Mouse (Mus musculus): ENCODE results near the gene Sgk1. TPM values are rescaled to one million over a fixed set of nuclear protein-coding genes. Genes with fewer than 3 reads are reported as not detected.

Gene Sgk1
- polyA plus RNA-seq, 1 experiment from 2014 or later, result 41.4 TPM

DNA sequence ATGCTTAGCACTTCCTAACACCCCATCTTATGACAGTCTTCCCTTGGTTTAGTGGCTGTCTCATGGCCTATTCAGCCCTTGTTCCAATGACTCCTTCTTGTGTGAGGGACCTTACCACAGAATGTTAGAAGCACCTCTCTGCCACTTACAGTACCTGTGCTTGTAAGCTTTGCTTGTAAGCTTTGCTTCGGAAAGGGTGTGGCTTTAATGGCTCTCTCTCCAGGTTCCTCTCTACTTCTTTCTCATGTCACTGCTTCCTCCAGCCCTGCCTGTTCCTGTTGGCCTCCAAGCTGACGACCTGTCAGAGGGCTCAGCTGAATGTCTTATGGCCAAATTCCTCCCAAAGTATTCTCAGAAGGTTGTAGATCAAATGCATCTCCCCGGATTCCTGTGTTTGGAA is 25.8 kb downstream of the Sgk1 start:
- 69% methylated on average over 3 of the region's 3 CpGs for WGBS
- ATAC-seq (ENCODE audit: low FRiP score), result no peak
- H3K27me3 ChIP-seq (ENCODE audit: control insufficient read depth, insufficient read depth, low read length), result no peaks in the 10 kb centered on the region
- no peak for DNase-seq (ENCODE audit: low spot score)
- H3K4me2 ChIP-seq (replicated peaks), result no peak overlapping the region
- H3K4me1 ChIP-seq (replicated peaks; ENCODE audit: control insufficient read depth, insufficient read depth, low read length), result no peaks in the 10 kb centered on the region; the same call in 1 of the 2 replicates
- no peak overlapping the region for H3K4me3 ChIP-seq (replicated peaks; ENCODE audit: low read length)
- H3K9ac ChIP-seq, result no peak overlapping the region
- no peaks in the 10 kb centered on the region for H3K36me3 ChIP-seq (replicated peaks; ENCODE audit: control insufficient read depth, insufficient read depth)
- no peak overlapping the region for H3K27ac ChIP-seq
- H3K9me3 ChIP-seq (ENCODE audit: control insufficient read depth, low read length), result no peaks in the 10 kb centered on the region

DNA sequence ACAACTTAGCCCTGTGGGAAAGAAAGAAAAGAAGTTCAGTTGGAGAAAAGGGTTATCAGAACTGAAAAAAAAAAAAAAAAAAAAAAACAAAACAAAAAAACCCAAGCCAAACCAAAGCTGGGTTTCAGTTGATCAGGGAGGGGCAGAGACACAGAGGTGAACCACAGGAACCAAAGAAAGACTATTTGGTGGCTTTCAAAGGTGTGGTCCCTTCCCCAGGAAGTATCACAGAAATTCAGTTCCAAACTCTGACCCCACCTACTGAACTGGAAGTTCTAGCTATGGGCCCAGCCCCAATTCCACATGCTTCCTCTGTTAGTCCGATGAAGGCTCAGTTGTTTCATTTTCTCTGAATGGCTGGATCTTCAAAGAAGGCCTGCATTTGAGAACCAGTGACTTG is 26.7 kb downstream of the Sgk1 start:
- Histone ChIP-seq H3K27ac (no peak overlapping the region), H3K9me3 (ENCODE audit: control insufficient read depth, low read length) (no peaks in the 10 kb centered on the region), H3K27me3 (ENCODE audit: control insufficient read depth, insufficient read depth, low read length) (no peaks in the 10 kb centered on the region), H3K4me1 (replicated peaks; ENCODE audit: control insufficient read depth, insufficient read depth, low read length) (no peaks in the 10 kb centered on the region; the same call in 1 of the 2 replicates), H3K36me3 (replicated peaks; ENCODE audit: control insufficient read depth, insufficient read depth) (no peaks in the 10 kb centered on the region), H3K4me2 (replicated peaks) (no peak overlapping the region), H3K9ac (no peak overlapping the region), H3K4me3 (replicated peaks; ENCODE audit: low read length) (no peak overlapping the region)
- ATAC-seq (ENCODE audit: low FRiP score) (no peak), DNase-seq (ENCODE audit: low spot score) (no peak)
- WGBS, result 83% methylated on average over 1 of the region's 1 CpGs

DNA sequence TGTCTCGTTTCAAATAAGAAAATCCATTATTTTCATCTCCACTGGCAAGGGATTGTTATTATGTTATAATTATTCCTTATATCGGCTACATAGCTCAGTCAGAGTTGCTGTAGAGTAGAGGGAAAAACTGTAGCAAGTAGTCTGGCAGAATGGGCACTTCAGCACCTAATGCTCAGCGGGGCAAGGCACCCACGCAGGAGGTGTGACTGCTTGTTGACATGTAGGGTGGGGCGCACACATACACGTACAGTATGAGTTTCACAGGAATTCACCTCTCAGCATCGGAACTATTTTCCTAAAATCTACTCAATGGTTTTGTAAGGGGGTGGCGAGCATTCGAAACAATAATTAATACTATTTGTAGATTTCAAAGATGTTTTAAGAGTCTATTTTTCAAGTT is 28.4 kb downstream of the Sgk1 start:
- no peak overlapping the region for H3K27ac ChIP-seq
- no peaks in the 10 kb centered on the region for H3K9me3 ChIP-seq (ENCODE audit: control insufficient read depth, low read length)
- no peak for DNase-seq (ENCODE audit: low spot score)
- ATAC-seq (ENCODE audit: low FRiP score), result no peak
- H3K4me3 ChIP-seq (replicated peaks; ENCODE audit: low read length), result no peak overlapping the region
- H3K9ac ChIP-seq, result no peak overlapping the region
- WGBS, result 90% methylated on average over 9 of the region's 9 CpGs
- H3K4me2 ChIP-seq (replicated peaks), result no peak overlapping the region
- H3K4me1 ChIP-seq (replicated peaks; ENCODE audit: control insufficient read depth, insufficient read depth, low read length), result peaks cover 2% of the 10 kb centered on the region; the same call in 1 of the 2 replicates
- no peaks in the 10 kb centered on the region for H3K27me3 ChIP-seq (ENCODE audit: control insufficient read depth, insufficient read depth, low read length)
- no peaks in the 10 kb centered on the region for H3K36me3 ChIP-seq (replicated peaks; ENCODE audit: control insufficient read depth, insufficient read depth)

DNA sequence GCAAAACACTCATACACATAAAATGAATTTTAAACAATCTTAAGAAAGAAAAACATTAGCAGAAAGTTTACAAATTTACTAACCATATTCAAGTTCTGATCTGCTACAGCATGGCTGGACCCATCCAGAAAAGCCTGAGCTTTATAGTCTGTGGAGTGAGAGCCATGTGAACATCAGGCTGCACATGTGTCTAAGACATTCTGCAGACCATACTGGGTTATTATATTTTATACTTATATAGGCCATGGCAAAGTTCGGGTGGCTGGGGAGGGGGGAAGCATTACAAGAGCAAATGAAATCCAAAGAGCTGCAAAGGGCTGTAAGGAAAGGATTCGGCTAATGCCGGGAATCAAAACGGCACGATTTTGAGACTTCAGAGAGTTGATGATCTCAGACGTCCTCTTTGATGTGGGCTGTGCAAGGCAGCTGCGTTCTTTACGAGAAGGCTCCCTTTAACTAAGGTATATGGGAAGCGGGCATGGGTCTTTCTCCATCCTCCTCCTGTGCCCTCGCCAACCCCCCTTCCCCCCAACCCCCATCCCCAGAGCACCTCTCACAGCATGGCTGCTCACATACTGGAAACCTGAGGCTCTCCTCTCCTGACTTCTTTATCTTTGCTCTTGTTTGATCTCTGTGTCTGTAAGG is 29.4 kb downstream of the Sgk1 start:
- WGBS, result 74% methylated on average over 10 of the region's 10 CpGs
- Histone ChIP-seq H3K9ac (no peak overlapping the region), H3K27me3 (ENCODE audit: control insufficient read depth, insufficient read depth, low read length) (no peaks in the 10 kb centered on the region), H3K36me3 (replicated peaks; ENCODE audit: control insufficient read depth, insufficient read depth) (no peaks in the 10 kb centered on the region), H3K9me3 (ENCODE audit: control insufficient read depth, low read length) (no peaks in the 10 kb centered on the region), H3K27ac (no peak overlapping the region), H3K4me2 (replicated peaks) (no peak overlapping the region), H3K4me3 (replicated peaks; ENCODE audit: low read length) (no peak overlapping the region), H3K4me1 (replicated peaks; ENCODE audit: control insufficient read depth, insufficient read depth, low read length) (peaks cover 2% of the 10 kb centered on the region; the same call in 1 of the 2 replicates)
- ATAC-seq (ENCODE audit: low FRiP score) (no peak), DNase-seq (ENCODE audit: low spot score) (no peak)

DNA sequence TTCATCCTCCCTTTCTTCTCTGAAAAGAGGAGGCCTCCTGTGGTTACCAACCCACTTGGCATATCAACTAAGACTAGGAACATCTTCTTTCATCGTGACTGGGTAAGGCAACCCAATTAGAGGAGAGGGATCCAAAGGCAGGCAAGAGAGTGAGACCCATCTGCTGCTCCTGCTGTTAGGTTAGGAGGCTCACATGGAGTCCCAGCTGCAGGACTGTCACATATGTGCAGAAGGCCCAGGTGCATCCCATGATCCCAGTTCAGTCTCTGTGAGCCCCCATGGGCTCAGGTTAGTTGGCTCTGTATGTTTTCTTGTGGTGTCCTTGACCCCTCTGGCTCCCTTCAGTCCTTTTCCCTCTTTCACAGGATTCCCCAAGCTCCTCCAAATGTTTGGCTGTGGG is 32.8 kb downstream of the Sgk1 start:
- WGBS, result 3% methylated on average over 1 of the region's 1 CpGs
- H3K27ac ChIP-seq, result no peak overlapping the region

DNA sequence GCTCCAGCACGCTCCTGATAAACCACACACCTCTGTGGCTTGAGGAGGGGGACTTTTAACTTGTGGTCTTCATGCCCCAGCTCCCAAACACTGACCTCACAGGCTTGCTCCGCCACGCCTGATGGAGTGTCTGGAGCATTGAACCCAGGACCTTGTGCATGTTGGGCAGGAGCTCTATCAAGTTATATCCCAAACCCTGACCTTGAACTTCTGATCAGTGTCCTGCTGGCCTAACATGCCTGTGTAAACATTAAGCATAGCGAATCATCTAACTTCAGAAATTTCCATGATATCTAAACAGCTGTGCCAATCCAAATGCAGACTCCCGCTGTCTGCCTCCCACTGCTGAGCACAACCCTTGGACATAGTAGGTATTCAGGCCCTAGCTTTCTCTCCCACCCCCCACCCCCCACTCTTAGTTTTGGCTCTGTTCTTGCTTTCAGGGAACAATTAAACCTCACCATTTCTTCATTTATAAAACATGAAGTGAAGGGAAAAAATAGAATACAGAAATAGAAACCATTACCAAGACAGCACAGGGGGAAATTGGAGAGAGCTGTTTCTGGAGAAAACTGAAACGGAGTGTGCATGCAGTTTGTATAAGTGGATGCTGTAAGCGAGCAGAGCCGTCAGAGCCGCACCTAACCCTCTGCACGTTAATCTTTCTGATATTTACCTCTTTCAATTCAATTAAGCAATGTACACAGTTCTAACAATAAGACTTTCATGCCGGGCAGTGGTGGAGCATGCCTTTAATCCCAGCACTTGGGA is 34.5 kb downstream of the Sgk1 start:
- DNase-seq (ENCODE audit: low spot score) (no peak), ATAC-seq (ENCODE audit: low FRiP score) (no peak)
- 84% methylated on average over 11 of the region's 11 CpGs for WGBS
- Histone ChIP-seq H3K4me3 (replicated peaks; ENCODE audit: low read length) (no peak overlapping the region), H3K36me3 (replicated peaks; ENCODE audit: control insufficient read depth, insufficient read depth) (no peaks in the 10 kb centered on the region), H3K27me3 (ENCODE audit: control insufficient read depth, insufficient read depth, low read length) (no peaks in the 10 kb centered on the region), H3K4me2 (replicated peaks) (no peak overlapping the region), H3K4me1 (replicated peaks; ENCODE audit: control insufficient read depth, insufficient read depth, low read length) (0 out of 2 replicates have a peak, but pooled peaks cover 2% of the 10 kb centered on the region), H3K27ac (no peak overlapping the region), H3K9ac (no peak overlapping the region), H3K9me3 (ENCODE audit: control insufficient read depth, low read length) (no peaks in the 10 kb centered on the region)

More for the DNA sequence above, 32.8 kb downstream of the Sgk1 start:
- ATAC-seq (ENCODE audit: low FRiP score) (no peak), DNase-seq (ENCODE audit: low spot score) (no peak)
- no peaks in the 10 kb centered on the region for H3K36me3 ChIP-seq (replicated peaks; ENCODE audit: control insufficient read depth, insufficient read depth)
- H3K4me1 ChIP-seq (replicated peaks; ENCODE audit: control insufficient read depth, insufficient read depth, low read length), result 0 out of 2 replicates have a peak, but pooled peaks cover 2% of the 10 kb centered on the region
- H3K9me3 ChIP-seq (ENCODE audit: control insufficient read depth, low read length), result no peaks in the 10 kb centered on the region
- H3K9ac ChIP-seq, result no peak overlapping the region
- H3K27me3 ChIP-seq (ENCODE audit: control insufficient read depth, insufficient read depth, low read length), result no peaks in the 10 kb centered on the region
- H3K4me2 ChIP-seq (replicated peaks), result no peak overlapping the region
- no peak overlapping the region for H3K4me3 ChIP-seq (replicated peaks; ENCODE audit: low read length)

DNA sequence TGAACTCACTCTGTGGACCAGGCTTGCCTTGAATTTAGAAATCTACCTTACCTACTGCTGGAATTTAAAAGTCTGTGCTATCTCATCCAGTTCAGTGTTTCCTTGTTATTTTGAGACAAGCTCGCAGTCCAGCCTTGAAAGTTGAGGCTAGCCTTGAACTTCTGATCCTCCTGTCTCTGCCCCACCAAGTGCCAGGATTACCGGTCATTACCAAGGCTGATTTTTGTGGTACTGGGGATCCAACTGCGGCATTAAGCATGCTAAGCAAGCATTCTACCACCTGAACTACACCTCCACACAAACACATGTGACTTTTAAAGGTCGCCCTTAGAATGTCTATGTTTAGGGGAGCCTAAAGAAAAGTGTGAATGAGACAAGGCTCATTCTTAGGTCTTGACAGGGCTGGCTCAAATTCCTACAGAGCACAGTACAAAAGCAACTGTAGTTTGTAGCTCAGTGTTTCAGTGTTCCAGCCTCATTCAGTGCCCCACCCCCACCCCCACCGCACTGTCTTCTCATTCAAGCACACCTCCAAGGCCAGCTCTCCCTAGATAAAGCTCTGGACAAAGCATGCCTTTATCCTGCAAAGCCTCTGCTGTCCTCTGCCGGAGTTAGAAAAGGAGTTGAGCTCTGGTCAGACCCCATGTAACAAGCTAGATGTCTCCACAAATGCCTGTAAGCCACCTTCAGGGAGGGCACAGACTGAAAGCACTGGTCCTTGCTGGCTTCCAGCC is 36.2 kb downstream of the Sgk1 start:
- 84% methylated on average over 6 of the region's 6 CpGs for WGBS
- no peak overlapping the region for H3K4me3 ChIP-seq (replicated peaks; ENCODE audit: low read length)
- no peaks in the 10 kb centered on the region for H3K36me3 ChIP-seq (replicated peaks; ENCODE audit: control insufficient read depth, insufficient read depth)

DNA sequence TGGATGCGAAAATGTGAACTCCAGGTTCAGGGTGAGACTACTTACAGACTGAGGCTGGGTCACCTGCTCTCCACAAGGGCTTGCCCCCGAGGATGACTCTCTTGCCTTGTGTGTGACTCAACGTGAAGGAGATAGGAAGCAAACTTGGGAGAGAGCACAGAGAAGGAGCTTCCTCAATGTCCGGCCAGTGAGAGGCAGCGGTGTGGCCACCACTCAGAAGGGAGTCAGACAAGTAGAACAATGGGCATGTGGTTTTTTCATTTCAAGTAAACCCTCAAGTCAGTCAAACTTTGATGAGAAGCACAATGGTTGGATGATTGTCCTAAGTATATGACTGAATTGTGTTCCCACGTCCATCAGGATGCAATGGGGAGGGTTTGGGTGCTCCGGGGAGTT is 36.8 kb downstream of the Sgk1 start:
- ATAC-seq (ENCODE audit: low FRiP score), result no peak
- Histone ChIP-seq H3K4me2 (replicated peaks) (no peak overlapping the region), H3K4me1 (replicated peaks; ENCODE audit: control insufficient read depth, insufficient read depth, low read length) (peaks cover 23% of the 10 kb centered on the region), H3K36me3 (replicated peaks; ENCODE audit: control insufficient read depth, insufficient read depth) (no peaks in the 10 kb centered on the region), H3K4me3 (replicated peaks; ENCODE audit: low read length) (no peak overlapping the region), H3K9ac (no peak overlapping the region), H3K9me3 (ENCODE audit: control insufficient read depth, low read length) (no peaks in the 10 kb centered on the region), H3K27me3 (ENCODE audit: control insufficient read depth, insufficient read depth, low read length) (no peaks in the 10 kb centered on the region), H3K27ac (no peak overlapping the region)
- WGBS, result 86% methylated on average over 7 of the region's 7 CpGs
- no peak for DNase-seq (ENCODE audit: low spot score)

More for the DNA sequence above, 36.2 kb downstream of the Sgk1 start:
- Histone ChIP-seq H3K4me2 (replicated peaks) (no peak overlapping the region), H3K9me3 (ENCODE audit: control insufficient read depth, low read length) (no peaks in the 10 kb centered on the region), H3K27me3 (ENCODE audit: control insufficient read depth, insufficient read depth, low read length) (no peaks in the 10 kb centered on the region), H3K4me1 (replicated peaks; ENCODE audit: control insufficient read depth, insufficient read depth, low read length) (peaks cover 18% of the 10 kb centered on the region), H3K9ac (no peak overlapping the region), H3K27ac (no peak overlapping the region)
- ATAC-seq (ENCODE audit: low FRiP score) (no peak), DNase-seq (ENCODE audit: low spot score) (no peak)

DNA sequence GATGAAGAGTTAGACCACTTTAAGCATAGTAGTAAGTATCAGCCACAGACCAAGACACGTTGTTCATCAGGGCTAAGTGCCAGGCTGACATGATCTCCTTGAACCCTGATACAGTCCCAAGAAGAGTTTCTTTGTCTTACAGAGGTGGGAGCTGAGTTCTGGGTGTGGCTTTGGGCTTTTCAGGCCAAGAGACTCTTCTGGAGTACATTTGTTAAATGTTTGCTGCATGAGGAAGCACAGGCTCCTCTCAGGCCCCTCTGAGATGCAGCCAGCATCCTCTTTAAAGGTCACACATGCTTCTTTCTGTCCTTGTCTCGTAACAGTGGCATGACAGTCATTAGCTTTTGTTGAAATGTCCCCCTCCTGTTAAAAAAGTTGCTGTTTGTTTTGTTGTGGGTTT is 38.6 kb downstream of the Sgk1 start:
- Histone ChIP-seq H3K4me3 (replicated peaks; ENCODE audit: low read length) (no peak overlapping the region), H3K4me1 (replicated peaks; ENCODE audit: control insufficient read depth, insufficient read depth, low read length) (peaks cover 28% of the 10 kb centered on the region), H3K9ac (no peak overlapping the region), H3K27me3 (ENCODE audit: control insufficient read depth, insufficient read depth, low read length) (no peaks in the 10 kb centered on the region), H3K9me3 (ENCODE audit: control insufficient read depth, low read length) (no peaks in the 10 kb centered on the region), H3K4me2 (replicated peaks) (no peak overlapping the region), H3K27ac (no peak overlapping the region), H3K36me3 (replicated peaks; ENCODE audit: control insufficient read depth, insufficient read depth) (no peaks in the 10 kb centered on the region)
- DNase-seq (ENCODE audit: low spot score) (no peak), ATAC-seq (ENCODE audit: low FRiP score) (no peak)
- 54% methylated on average over 2 of the region's 2 CpGs for WGBS
